Mouse (Mus musculus) fat pad, adult 2 months (tissue): ENCODE results near the gene Bicdl1.

Experiments
- DNase-seq: peaks from one replicate; pipeline ENCODE4 v3.0.0-alpha.2; 2011; ENCODE audit warnings: low read depth, low spot score; ENCODE audit errors: extremely low read depth

Bicdl1 gene

DNA sequence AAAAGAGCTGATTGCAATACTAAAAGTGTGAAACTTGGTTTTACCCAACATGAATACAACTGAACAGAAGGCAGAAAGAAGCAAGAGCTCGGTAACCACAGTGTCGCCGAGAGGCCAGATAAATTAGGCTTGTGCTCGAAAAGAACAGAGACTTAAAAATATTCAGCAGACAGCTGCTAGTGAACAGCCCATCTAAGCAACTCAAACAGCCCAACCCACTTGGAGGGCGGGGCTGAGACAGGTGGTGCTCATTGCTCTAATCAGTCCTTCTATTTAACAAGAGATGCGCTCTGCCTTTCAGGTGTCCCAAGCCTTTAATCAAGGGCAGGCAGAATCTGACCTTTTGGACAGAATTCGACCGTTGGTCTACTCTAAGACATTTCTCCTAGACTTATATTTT, 4.8 kb downstream of the Bicdl1 start:
- no peak for DNase-seq

DNA sequence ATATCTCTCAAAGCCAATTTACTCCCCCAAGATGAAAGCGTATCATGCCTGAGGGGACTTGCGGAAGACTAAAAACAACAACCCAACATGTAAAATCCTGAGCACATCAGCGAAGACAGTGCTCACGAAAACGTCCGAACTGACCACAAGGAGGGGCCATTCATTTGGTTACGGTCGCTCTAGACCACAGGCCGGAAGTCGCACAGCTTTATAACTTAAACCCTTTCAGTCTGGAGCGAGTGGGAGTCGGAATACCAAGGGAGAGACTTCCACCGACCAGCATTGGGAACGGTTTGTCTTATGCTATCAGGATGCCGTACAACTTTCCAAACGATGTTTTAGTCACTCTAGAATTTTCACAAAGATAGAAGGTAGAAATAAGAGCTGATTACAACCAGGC, 5.4 kb downstream of the Bicdl1 start:
- DNase-seq = no peak

DNA sequence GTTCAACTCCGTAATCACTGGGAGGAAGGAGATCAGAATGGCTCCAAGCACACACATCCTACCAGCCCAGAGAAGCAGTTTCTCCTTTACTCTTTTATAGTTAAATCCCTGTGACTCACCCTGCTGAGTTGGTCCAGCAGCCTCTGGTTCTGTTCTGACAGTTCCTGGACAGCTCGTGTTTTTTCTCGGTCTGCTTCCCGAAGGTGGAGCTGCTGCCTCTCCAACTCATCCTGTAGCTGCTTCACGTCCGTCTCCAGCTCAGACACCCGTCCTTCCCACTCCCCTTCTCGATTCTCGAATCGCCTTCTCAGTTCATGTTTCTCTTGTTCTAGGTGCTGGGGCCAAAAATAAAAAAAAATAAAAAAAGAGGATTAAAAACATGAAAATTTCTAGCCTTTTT, 7.0 kb downstream of the Bicdl1 start:
- DNase-seq = no peak

DNA sequence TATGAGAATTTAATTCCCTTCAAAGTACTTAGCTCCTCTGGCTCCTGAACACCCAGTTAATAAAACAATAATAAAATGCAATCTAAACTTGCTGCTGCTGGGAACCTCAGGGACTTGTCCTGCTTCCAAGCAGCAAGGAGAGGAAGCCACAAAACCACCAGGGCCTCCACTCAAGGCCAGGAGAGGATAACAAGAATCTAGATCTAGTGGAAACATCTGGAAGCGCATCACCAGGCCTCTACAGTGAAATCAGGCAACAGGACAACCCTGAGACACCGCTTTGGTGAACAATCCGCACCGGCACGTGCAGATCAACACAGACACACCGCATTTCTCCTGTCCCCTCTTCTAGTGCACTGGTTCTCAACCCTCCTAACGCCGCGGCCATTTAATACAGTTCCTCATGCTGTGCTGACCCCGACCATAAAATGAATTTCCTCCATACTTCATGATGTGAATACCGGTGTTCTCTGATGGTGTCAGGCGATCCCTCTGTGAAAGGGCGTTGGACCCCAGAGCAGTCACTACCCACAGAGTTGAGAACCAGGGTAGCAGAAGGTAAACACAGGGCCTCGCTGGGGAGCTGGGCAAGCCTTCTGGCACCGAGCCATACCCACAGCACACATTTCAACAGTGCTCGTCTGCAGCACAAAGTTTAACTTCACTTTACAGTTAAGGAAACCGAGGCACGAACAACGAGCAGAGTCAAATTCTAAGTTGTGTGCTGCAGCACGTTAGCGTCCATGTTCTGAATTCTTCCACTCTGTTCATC, 9.0 kb downstream of the Bicdl1 start:
- DNase-seq = no peak

DNA sequence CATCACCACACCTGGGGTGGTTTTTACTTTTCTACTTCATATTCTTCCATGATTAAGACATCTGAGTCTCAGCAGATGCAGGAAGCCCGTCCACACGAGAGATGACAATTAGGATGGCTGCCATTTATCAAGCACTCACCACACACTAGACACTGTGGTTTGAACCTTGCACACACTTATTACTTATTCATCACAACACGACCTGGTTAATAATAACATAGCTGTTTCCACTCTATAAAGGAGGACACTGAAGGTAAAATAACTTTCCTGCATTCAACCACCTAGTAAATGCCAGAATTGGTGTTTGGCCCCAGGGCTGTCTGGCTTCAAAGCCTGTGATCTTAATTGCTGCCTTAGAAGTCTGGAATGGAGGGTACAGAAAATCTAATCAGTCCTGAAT, 10.7 kb downstream of the Bicdl1 start:
- no peak for DNase-seq

DNA sequence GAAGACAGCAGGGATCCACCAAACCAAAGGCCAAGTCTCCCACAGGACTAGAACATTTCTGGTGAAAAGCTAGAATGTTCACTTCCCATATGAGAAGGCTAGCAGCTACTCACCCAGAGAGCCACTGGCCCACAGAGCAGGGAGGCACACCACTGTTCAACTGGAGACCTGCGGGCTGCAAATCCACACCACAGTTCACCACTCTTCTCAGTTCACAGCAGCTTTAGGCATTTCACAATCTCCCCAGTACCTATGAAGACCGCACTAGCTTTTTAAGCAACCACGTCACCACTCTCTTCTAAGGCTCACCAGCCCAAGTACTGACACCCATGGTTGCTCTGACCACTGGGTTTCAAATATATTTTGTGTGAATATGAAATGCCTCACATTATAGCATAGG, 13.7 kb downstream of the Bicdl1 start:
- DNase-seq = no peak

DNA sequence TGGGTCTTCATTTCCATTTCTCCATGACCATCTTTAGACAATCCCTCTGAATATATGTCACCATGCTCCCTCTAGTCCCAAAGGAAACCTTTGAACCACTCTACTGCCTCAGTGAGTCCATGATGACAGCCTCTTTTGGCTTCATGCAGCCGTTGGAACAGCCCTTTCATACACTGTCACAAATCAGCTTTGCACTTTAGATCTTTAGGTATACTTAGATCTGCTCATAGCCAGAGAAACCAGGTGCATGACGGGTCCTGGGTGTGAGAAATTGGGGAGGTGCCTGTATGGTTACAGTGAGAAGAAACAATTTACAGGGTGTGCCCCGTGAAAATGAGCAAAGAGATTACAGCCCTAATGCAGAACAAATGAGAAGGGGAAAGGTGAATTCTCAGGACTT, 14.3 kb downstream of the Bicdl1 start:
- no peak for DNase-seq

DNA sequence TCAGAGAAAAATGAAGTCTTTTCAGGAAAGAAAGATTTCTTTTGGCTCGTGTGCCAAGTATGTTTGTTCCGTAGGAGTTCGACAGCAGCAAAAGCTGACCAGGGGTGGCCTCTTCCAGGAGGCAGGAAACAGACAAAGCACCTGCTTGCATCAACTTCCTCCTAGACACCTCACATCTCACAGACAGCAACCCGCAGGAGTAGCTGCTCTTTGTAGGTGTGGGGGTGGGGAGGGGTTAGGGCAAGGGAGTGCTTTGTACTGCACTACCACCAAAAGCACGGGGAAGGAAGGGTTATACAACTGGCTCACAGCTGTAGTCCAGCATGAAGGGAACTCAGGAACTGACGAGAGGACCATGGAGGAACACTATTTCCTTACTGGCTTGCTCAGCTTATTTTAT, 15.0 kb downstream of the Bicdl1 start:
- DNase-seq = no peak

DNA sequence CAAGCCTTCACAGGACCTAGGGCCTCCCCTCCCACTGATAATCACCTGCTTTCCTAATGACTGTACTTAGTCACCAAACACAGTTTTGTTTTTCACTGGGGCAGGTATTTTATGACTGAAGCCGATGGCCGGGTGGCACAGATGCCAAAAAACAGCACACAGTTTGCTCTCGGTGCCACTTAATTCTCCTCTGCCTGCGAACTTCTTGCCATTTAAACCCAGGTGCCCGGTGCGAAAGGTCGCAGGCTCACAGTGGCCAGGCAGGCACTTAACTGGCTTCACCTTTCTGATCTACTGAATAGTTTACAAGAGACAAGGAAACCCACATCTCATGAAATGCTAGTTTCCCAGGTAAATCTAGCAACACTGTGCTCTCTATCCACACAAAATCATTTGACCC, 16.7 kb downstream of the Bicdl1 start:
- no peak for DNase-seq

DNA sequence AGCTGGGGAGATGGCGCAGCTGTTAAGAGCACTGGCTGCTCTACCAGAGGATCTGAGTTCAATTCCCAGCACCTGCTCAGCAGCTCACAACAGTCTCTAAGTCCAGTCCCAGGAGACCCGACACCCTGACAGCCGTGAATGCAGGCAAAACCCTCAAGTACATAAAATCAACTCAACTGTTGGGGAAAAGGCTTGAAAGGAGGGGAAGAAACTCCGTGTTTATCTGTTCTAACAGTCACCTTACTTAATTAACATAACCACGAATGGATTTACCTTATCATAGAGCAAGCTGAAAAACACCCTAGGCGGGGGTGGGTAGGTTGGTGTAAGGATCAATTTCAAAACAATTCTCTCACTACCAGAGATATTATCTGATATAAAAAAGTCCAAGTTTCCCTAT, 18.9 kb downstream of the Bicdl1 start:
- DNase-seq = no peak

DNA sequence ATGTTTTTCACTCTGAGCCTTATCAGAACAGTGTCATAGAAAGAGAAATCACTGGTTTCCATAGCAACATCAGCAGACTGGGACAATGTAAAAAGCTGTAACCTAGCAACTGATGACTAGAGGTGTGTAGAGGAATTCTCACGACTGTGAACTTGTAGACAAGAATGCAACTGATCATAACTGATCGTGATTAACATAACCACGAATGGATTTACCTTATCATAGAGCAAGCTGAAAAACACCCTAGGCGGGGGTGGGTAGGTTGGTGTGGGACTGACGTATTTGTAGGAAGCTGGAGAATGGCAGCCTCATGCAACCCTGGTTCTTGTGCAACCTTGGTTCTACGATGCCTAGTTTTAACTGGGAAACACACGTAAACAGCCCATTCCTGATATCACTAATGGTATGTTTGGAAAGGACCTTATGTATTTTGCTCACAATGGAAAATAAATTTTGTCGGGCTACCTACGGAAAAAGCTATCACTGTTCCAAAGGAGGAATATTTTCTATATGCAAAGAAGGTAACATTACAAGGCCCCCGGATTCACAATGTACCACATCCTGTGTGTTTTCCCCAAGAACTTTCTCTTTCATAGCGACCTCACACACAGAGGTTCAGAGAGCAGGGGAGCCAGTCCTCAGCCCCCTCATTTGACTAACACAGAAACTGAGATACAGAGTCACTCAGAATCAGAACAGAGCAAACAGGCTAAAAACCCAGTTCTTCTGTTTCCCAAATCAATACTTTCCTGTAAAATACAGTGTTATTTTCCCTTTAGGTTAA, 19.6 kb downstream of the Bicdl1 start:
- no peak for DNase-seq

DNA sequence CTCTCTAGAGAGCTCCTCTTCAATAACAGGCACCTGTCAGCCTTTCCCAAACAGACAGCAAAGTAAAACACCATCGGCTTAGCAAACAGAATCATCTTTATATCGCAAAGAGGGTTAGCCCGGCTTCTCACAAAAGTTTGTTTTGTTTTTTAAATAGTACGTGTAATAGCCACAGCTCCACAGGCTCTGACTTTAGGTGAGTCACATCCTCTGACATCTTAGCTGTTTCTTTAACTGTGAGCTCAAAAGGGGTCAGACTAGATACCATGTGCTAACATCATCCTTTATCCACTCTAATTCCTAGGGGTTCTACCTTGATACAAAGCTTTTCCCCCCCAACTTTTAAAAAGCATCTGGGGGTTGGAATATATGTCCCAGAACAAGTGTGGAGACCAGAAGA, 21.2 kb downstream of the Bicdl1 start:
- DNase-seq = no peak

DNA sequence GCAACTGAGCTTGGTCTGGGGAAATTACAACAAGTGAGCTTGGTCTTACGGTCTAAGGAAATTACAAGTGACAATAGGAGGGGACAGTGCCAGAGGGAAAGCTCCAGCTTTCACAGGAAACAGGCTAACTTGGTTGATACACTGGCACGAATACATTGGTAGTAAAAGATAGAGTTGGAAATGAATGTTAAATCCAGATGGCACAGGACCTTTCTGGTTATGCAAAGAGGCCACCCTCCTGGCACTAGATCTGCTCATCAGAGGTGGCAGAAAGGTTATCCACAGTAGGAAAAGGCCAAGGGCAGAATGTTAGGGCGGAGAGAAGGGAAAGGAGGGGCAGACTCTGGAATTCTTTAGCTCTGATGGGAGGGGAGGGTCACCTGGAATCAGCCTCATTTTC, 22.5 kb downstream of the Bicdl1 start:
- no peak for DNase-seq

DNA sequence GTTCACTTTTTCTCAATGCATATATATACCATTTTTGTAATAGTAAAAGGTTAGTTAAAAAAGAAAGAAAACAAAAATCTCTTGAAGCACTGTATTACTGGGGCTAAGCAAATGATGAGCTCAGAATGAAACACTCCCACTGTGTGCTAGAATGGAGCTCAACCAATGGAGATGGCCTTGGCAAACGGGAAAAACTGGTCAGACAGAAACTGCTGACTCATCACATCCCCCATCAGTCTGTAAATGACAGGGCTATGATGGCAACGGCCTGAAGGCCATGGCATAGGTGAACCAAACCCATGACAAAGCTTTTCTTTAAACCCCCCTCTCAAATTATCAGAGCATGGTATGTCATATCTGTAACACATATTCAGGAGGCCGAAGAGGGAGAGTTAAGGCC, 29.4 kb downstream of the Bicdl1 start:
- no peak for DNase-seq

DNA sequence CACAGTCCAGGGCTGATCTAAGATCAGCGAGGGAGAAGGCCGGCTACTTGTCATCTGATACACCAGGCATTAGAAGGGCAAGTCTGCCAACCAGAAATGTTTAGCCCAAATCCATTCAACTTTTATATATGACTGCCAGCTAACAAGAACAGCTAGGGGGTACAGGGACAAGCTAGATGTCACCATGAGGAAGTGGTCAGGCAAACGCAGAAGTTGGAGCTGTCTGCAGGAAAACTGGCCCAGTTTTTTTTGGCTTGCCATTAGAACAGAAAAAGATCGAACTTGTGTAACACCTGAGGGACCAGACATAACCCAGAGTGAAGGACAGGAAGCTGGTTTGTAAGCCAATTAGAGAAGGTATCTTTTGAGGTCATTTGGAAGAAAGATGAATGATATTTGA, 30.2 kb downstream of the Bicdl1 start:
- DNase-seq = no peak

DNA sequence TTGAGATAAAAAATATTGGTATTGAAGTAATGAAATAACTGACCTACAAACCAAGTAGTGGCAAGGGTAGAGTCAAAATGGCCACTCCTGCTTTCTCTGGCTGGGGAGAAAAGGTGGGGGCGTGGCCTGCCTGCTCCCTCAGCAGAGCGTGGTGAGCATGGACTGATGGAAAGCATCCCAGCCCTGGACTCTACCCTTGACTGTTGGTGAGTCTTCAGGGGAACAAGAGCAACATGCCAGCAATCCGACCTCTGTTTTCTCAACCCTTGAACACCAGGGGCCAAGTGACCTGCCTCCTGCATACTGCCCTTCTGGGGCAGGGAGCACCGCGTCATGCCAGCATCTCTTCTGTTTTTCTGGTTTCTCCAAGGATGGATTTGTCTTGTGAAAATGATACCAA, 34.6 kb downstream of the Bicdl1 start:
- no peak for DNase-seq

DNA sequence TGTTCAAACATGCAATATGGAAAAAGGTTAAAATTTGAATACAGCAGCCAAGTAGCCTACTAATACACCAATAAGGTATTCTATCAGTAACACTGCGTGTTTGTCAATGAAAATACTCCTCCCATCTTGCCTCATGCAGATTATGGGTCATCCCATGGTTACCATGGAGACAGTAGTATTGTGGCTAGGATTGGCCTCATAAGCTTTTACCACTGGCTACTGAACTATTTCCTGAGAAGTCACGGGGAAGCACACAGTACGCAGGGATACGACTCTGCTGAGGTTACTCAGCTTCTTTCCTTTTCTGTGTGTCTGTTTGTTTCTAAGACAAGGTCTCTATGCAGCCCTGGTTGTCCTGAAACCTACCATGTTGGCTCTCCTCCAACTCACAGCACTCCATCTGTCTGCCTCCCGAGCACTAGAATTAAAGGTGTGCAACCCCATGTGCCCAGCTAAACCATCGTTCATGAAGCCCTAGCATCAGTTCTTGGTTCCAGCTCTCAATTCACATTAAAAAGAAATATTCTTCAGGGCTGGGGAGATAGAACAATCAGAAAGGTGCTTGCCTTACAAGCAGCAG, 36.1 kb downstream of the Bicdl1 start:
- no peak for DNase-seq

DNA sequence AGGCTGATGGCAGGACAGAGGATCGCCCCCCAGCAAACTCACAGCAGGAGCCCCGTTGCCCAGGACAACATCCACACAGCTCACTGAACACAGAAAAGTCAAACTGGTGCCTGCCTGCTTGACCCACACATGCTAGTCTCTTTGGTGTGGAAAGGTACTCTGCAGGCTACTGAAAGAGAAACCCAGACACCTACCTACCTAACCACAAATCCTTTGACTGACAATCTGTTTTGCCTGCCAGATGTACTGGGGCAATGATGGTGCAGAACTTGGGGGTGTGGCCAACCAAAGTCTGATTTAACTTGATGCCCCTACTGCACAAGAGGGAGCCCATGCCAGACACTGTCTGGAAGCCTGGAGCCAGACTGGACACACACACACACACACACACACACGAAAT, 38.1 kb downstream of the Bicdl1 start:
- DNase-seq = no peak

DNA sequence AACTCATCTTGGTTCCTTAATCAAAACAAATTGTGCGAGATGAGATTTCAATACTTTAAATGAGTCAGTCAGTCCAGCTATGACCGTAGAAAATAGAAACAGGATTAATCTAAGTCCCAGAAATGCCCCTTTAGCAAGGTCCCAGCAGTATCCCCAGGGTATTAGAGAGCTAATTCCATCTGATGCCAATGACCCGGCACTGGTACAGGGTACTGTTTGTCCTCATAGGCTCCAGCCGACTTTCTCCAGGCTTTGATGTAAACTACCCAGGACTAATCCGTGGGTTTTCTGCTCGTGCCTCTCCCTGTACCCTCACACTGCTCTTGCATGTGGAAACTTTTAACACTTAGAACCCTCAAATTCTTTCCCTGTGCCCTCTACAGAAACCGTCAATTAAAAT, 44.7 kb downstream of the Bicdl1 start:
- DNase-seq = no peak

DNA sequence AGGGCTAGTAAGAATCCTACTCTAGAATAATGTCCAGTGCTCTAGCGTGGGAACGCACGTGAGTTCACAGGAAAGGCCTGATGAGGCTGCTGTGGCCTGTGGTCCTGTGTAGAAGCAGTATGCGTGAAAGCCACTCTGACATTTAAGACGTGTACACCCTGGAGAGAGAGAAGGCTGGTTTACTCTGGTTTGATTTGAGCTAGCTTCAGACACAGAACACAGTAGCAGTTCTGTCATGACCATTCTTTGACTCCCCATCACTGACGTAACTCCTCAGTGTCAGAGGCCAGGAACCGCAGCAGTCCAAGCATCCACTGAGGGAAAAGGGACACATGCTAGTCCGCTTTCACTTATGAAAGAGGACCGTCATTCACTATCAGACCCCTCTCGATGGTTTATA, 46.3 kb downstream of the Bicdl1 start:
- no peak for DNase-seq

DNA sequence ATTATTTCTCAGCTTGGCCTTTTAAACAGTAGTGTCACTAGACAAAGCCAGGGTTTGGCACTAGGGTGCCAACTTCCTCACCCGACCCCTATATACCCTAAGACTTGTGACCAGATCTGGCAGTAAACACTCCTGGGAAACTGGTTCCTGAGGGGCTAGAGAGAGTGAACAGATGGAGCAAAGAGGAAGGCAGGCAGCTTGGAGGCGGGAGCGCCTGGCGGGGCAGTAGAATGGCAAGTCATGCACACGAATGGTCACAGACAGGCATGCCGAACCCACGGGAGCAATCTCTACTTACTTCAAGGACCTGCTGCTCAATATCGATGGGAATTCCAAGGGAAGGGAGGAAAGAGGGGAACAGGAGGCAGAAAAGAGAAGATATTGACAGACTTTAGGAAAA, 59.6 kb downstream of the Bicdl1 start:
- DNase-seq = no peak

DNA sequence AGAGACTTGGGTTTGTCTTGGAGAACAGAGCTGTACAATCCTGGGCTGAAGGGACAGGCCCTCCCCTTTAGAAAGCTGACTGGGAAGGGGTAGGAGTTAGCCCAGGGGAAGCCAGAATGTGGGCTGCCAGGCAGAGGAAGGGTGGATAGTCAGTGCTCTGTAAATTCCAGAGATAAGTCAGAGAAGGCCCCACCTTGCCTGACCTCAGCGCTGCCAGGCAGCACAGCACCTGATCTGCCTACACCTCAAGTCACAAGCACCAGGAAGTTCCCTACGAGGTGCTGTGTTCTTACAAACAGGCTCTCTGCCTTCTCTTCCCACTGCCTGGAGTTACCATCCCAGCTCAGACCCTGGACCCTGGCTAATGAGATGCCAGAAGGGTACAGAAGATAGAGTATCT, 61.0 kb downstream of the Bicdl1 start:
- no peak for DNase-seq
